Mouse (Mus musculus) embryonic fibroblast, embryonic 13.5 days (primary cell): ENCODE measurements around the gene Zswim3. TPM values are rescaled to one million over a fixed set of nuclear protein-coding genes. Genes with fewer than 3 reads are reported as not detected.

Experiments used
- H3K27ac ChIP-seq: 2 replicates; pipeline ENCODE4 v1.5.1; 2012; ENCODE audit warnings: low read length, control low read depth, inconsistent platforms; ENCODE audit not compliant: insufficient read depth
- H3K4me1 ChIP-seq: 2 replicates; pipeline ENCODE4 v1.6.1; 2011; ENCODE audit warnings: low read length; ENCODE audit not compliant: control insufficient read depth, insufficient read depth
- H3K4me3 ChIP-seq: 2 replicates; pipeline ENCODE4 v1.5.1; 2011; ENCODE audit warnings: mild to moderate bottlenecking, control low read depth, low read length; ENCODE audit not compliant: insufficient read depth
- CTCF ChIP-seq: IDR thresholded peaks from 2 replicates; pipeline ENCODE4 v1.5.1; 2011; ENCODE audit warnings: mild to moderate bottlenecking, control low read depth, low read length, moderate library complexity, borderline replicate concordance; ENCODE audit not compliant: insufficient read depth
- POLR2A ChIP-seq: IDR thresholded peaks from 2 replicates; pipeline ENCODE4 v1.6.1; 2011; ENCODE audit warnings: low read depth, mild to moderate bottlenecking, control low read depth, low read length, moderate library complexity
- polyA plus RNA-seq: library from polyadenylated mRNA; stranded (reverse); fragments of >200 nt; gene quantifications from 2 replicates; pipeline ENCODE4 v1.2.4, GENCODE M21; 2011; ENCODE audit warnings: low read depth; ENCODE audit not compliant: missing spikeins, insufficient read length

Gene Zswim3
- polyA plus RNA-seq, 1 experiment = 3.7 TPM

DNA sequence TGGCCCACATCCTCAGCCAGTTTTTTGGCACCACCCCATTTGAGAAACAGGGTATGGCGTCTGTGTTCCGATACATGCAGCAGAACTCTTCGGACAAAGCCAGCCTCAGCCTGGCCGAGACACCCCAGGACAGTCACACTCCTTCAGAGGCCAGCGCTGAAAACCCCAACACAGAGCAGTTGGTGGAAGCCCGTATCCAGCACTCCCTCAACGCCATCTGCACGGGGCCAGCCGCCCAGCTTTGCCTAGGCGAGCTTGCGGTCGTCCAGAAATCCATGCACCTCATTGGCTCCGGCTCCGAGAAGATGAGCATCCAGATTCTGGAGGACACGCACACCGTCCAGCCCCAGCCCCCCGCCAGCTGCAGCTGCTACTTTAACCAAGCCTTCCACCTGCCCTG is 20.6 kb downstream of the Zswim3 start:
- no peak overlapping the region for H3K27ac ChIP-seq
- no peak for TF ChIP-seq CTCF
- TF ChIP-seq POLR2A = no peak
- H3K4me1 ChIP-seq = no peaks in the 10 kb centered on the region
- no peak overlapping the region for H3K4me3 ChIP-seq

DNA sequence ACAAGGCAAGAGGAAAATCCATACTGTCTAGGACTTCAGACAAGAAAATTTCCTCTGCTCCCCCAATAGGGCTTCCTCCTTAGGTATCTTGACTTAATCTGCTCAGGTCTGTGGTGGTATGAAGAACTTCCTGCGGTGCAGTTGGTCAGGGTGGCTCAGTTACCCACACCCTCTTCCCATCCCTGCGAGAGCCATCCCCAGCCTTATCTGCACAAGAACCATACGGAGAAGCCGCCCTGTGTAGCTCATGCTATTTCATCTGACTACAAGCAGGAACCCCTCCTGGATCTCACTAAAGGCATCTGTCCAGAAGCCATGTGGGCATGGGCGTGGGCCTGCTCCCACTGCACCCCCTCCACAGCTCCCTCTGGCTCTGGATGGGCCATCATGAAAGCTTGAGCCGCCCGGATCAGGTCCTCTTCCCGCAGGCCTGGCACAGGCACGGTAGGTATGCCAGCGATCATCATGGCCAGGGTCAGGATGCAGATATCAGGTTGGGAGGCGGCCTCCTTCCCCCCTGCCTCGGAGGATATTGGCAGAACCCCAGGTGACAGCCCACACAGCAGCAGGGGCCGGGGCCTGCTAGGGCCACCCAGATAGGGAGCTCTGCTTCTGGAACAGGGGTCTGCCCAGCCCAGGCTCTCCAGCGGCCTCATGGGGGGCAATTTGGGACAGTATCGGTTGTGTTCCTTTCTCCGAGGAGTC is 22.4 kb downstream of the Zswim3 start:
- Histone ChIP-seq H3K4me3 (no peak overlapping the region), H3K4me1 (no peaks in the 10 kb centered on the region), H3K27ac (no peak overlapping the region)
- TF ChIP-seq CTCF (no peak), POLR2A (no peak)

GRCm38 (mm10) chr2:164828437-164828836 is 23.5 kb downstream of the Zswim3 start, which contains the start of gene Spata25:
TSS of gene Spata25 (minus strand) at chr2:164828537.
- no peak for TF ChIP-seq POLR2A
- no peak for TF ChIP-seq CTCF
- Histone ChIP-seq H3K4me3 (no peak within 1 kb of the TSS), H3K4me1 (no peaks in the 10 kb centered on the region), H3K27ac (no peak within 1 kb of the TSS)

DNA sequence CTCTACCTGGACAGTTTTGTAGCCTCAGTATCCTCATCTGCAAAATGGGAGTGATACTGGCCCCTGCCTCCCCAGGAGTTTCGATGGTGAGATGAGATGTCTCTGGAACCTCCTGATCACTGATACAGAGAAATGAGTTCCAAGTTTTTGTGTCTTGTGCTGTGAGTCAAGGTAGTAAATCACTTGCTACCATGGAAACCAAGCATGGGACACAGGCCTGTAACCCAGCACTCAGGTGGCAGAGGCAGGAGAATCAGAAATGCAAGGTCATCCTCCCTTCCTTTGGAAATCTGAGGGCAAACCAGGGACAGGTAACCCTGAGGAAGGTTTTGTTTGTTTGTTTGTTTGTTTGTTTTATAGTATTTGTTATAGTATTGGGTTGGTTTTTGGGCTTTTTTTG is 24.2 kb downstream of the Zswim3 start:
- TF ChIP-seq CTCF (no peak), POLR2A (no peak)
- Histone ChIP-seq H3K27ac (no peak overlapping the region), H3K4me1 (no peaks in the 10 kb centered on the region), H3K4me3 (no peak overlapping the region)

GRCm38 (mm10) chr2:164831029-164831428 is 26.1 kb downstream of the Zswim3 start:
- no peak for TF ChIP-seq POLR2A
- H3K4me3 ChIP-seq = no peak overlapping the region
- no peaks in the 10 kb centered on the region for H3K4me1 ChIP-seq
- H3K27ac ChIP-seq = no peak overlapping the region

DNA sequence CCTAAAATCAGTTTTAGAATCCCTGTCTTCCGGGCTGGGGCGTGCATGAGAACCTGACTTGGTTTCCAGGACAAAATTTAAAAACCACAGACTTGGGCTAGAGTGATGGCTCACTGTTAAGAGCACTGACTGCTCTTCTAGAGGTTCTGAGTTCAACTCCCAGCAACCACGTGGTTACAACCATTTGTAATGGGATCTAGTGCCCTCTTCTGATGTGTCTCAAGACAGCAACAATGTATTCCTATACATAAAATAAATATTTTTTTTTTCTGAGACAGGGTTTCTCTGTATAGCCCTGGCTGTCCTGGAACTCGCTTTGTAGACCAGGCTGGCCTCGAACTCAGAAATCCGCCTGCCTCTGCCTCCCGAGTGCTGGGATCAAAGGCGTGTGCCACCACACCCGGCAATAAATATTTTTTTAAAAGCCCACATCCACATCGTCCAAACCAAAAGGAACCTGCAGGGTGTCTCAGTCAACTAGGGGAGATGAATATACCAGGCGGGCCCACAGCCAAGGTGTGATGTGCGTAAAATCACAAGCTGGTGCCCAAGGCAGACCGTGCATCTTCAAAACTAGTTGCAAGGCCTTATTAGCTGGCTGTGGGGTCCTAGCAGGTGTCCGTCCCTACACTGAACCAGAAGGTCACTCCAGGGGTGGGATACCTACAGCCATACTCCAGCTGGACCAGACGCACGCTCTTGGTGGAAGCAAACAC is 27.3 kb downstream of the Zswim3 start:
- Histone ChIP-seq H3K4me1 (no peaks in the 10 kb centered on the region; the same call in 1 of the 2 replicates), H3K4me3 (peak overlapping the region; percentile 82), H3K27ac (no peak overlapping the region)
- no peak for TF ChIP-seq CTCF
- TF ChIP-seq POLR2A = no peak

DNA sequence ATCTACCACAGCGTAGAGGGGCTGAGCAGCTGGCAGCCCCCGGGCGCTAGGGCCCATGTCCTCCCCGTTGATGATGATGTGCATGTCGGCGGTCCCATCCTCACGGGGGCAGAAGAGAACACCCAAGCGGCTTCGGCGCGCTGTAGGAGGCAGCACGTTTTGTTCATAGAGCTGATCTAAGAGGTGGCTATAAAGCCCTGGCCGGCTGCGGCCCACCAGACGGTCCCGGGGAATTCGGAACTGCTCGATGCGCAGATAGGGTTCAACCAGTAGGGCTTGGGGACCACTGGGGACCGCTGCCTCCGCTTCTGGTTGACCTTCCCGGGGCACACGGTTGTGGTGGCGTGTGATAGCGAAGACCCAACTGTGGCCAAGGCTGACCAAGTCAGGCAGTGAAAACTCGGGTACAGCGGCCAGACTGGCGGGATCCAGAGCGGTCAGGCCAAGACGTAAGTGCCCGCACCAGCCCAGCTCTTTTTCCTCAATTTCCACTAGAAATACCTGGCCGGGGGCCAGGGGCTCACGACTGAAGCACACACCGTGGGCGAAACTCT is 27.9 kb downstream of the Zswim3 start, which contains the start of gene Ctsa:
TSS of gene Ctsa (plus strand) at position 126 of the 554 bp plus-strand sequence.
- Histone ChIP-seq H3K27ac (peak within 1 kb of the TSS; percentile 85), H3K4me3 (peak within 1 kb of the TSS; percentile 82), H3K4me1 (no peaks in the 10 kb centered on the region; the same call in 1 of the 2 replicates)
- TF ChIP-seq POLR2A (peak; percentile 75), CTCF (peak; percentile 57; the same call in 1 of the 2 replicates)

DNA sequence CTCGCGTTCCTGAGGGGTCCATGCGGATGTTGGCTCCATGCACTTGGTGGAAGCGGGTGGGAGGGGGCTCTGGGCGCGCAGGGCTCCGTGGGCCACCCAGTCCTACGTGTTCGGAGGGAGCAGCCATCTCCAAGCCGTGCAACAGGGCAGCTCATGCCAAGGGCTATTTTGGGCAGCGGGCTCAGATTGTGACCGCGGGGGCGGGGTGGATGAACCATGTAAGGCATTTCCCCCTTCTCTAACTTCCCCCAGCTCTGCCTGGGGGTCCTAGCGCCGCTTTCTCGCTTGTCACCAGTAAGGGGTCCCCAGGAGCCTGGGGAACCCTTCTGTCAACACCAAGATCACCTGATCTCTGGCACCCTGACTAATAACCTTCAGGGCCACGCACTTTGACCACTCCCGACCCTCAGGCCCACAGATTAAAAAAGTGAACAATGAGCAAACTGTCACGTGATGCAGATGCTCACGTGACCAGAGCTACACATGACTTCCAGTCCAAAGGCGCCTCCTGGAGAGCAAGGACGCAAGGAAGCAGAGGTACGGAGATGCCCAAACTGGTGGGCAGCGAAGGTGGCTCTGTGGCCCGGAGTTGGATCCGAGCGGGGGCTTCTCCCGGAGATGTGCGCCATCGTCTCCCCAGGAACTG is 28.5 kb downstream of the Zswim3 start, which contains the start of gene Neurl2:
TSS of gene Neurl2 (minus strand) at position 143 of the 646 bp plus-strand sequence.
- peak within 1 kb of the TSS; percentile 82 for H3K4me3 ChIP-seq
- H3K27ac ChIP-seq = peak within 1 kb of the TSS; percentile 85
- H3K4me1 ChIP-seq = no peaks in the 10 kb centered on the region; the same call in 1 of the 2 replicates
- TF ChIP-seq CTCF (0 out of 2 replicates have a peak, but pooled peaks have one; percentile 10), POLR2A (peak; percentile 87)

- Histone ChIP-seq H3K4me3 (peak overlapping the region; percentile 82), H3K27ac (peak overlapping the region; percentile 43)
Measured at GRCm38 (mm10) chr2:164834531-164834930, 29.6 kb downstream of the Zswim3 start.

More at GRCm38 (mm10) chr2:164834531-164834930, 29.6 kb downstream of the Zswim3 start:
- TF ChIP-seq CTCF (0 out of 2 replicates have a peak, but pooled peaks have one; percentile 8), POLR2A (0 out of 2 replicates have a peak, but pooled peaks have one; percentile 20)
- H3K4me1 ChIP-seq = no peaks in the 10 kb centered on the region; the same call in 1 of the 2 replicates
